Mouse (Mus musculus): ENCODE data around the gene Zbtb9. TPM values are rescaled to one million over a fixed set of nuclear protein-coding genes. Genes with fewer than 3 reads are reported as not detected.
"Not testable (repeated sequence)": the region's sequence is repeated elsewhere in the genome, so short reads cannot be mapped to it uniquely, and the experiment has no call there.

Gene Zbtb9
- polyA plus RNA-seq, 3 experiments from 2014 or later = 9.0 to 11.1 (median 9.3) TPM

GRCm38 (mm10) chr17:26971247-26971905 is 1.6 kb upstream of the Zbtb9 start:
- no peak for ATAC-seq

DNA sequence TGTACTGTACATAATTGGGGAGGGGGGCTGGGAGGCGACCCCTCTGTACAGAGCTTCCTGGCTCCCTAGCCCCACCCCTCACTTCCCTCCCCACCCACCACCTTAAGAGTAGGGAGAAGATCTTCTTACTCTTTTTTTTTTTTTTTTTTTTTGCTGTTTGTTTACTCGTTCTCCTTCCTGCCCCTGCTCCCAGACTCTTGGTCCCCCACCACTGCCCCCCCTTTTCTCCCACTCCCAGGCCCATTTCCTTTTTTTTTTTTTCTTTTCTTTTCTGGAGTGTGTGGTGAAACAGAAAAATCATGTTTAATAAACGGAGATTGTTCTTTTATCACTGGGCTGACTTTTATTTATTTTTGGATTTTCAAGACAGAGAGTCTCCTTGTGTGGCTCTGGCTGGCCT is 860 bp upstream of the Zbtb9 start:
- no peak for ATAC-seq

GRCm38 (mm10) chr17:26974547-26974946 is 1.6 kb downstream of the Zbtb9 start:
- ATAC-seq = no peak

DNA sequence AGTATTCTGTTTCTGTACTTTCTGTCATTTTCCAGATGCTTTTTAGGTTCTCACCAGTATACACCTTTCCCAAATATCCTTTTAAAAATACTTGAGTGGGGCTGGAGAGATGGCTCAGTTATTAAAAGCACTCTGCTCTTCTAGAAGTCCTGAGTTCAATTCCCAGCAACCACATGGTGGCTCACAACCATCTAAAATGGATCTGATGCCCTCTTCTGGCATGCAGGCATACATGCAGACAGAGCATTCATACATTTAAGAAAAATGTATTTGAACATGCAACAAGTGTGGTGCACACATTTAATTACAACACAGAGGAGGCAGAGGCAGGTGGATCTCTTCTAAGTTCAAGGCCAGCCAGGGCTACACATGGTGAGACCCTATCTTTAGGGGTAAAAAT is 2.4 kb downstream of the Zbtb9 start:
- ATAC-seq = no peak

DNA sequence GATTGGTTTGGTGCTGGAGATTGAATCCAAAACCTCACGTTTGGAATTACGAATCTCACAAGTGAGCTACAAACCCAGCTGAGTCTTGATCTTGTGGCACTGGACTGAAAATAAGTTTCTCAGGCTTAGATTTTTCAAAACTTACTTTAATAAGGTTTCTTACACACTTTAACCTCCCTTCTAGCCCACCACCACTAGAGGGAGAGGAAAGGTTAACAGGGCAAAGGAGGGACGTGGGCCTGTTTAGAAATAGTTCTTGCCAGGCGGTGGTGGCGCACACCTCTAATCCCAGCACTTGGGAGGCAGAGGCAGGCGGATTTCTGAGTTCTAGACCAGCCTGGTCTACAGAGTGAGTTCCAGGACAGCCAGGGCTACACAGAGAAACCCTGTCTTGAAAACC is 4.4 kb downstream of the Zbtb9 start:
- not testable (repeated sequence) for ATAC-seq

- ATAC-seq = no peak
Measured at GRCm38 (mm10) chr17:26979426-26979825, 6.5 kb downstream of the Zbtb9 start.

GRCm38 (mm10) chr17:26981050-26981449 is 8.1 kb downstream of the Zbtb9 start:
- peak; percentile 87 for ATAC-seq

- no peak for ATAC-seq
Measured at GRCm38 (mm10) chr17:26983382-26983781, 10.4 kb downstream of the Zbtb9 start.

GRCm38 (mm10) chr17:26985503-26986179 is 12.7 kb downstream of the Zbtb9 start:
- ATAC-seq = no peak

GRCm38 (mm10) chr17:26990521-26990920 is 17.6 kb downstream of the Zbtb9 start:
- ATAC-seq = no peak

DNA sequence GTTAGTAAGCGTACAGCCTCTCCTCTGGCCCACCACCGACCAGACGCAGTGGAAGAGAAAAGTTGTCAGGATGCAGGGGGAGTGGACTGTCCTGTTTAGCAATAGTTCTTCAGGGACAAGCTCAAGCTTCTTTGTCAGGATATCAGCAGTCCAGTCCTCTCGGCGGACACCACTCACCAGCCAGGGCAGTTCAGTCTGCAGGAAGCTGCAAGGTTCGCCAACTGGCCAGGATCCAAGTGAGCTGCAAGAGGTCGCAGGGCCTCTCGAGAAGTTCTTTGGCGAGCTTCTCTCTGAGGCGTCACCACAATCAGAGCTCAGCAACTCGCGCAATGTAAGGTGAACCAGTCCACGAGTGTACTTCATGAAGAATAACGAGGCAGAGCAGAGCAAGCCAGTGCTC is 21.4 kb downstream of the Zbtb9 start:
- no peak for ATAC-seq

- ATAC-seq = no peak
Measured at GRCm38 (mm10) chr17:26995006-26995405, 22.0 kb downstream of the Zbtb9 start.

DNA sequence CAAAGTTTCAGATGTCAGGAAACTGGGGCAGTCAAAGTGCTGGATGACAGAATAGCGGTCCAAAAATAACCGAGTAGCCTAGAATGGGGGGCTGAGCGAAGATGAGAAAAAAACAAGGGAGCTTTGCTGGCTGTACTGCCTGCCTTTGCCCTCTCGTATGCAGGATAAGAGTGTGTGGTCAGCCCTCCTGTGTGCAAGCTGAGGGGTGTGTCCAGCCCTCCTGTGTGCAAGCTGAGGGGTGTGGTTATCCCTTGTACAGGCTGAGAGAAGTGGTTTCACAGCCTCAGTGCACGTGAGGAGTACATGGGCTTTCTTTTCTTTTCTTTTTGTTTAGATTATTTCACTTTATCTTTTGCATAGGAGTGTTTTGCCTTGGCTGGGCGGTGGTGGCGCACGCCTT is 22.6 kb downstream of the Zbtb9 start:
- ATAC-seq = no peak

GRCm38 (mm10) chr17:26997661-26998060 is 24.7 kb downstream of the Zbtb9 start:
- no peak for ATAC-seq

DNA sequence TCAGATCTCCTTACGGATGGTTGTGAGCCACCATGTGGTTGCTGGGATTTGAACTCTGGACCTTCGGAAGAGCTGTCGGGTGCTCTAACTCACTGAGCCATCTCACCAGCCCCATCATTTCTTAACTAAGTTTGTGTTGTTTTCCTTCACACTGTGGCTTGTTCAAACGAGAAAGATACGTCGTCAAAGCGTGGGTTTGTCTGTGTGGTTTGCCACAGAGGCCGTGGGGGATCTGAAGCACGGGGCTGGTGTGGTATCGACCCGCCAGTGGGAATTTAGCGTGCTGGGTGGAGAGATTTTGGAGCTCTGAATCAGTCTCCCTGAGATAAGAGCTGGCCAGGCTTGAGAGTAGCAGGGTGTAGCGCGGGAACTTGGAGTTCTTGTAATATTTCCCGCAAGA is 25.3 kb downstream of the Zbtb9 start:
- ATAC-seq = no peak

DNA sequence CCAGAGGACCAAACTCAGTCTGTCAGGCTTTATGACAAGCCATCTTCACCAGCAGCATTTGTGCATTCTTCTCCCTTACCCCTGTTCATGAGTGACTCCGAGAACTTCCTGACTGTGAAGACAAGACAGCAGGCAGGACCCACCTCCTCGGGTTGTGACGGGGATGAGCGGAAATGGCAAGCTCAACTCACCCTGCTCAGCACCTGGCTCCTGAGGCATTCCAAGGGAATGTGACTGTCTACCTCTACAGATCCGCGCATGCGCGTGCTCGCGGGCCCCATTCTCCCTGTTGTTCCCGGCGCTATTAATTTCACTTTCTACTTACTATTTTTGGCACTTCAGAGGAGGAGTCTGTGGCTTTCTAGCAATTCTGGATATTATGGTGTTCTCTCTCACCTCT is 27.0 kb downstream of the Zbtb9 start:
- peak; percentile 77 for ATAC-seq

DNA sequence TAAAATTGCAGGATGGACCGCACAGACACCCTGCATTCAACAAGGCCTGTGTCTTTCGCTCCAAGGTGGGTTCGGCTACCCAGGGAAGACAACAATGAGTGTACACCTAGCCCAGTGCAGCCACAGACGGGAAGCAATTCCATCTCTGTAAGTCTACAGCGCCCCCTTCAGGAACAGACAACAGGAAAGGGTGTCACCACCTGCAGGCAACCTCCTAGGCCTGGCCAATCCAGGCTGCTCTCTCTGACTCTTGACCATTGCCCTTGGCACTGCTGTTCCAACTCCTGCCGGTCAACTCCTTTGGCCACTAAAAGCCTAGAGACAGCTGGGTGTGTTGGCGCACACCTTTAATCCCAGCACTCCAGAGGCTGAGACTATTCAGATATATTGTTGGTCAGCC is 28.2 kb downstream of the Zbtb9 start:
- ATAC-seq = no peak

DNA sequence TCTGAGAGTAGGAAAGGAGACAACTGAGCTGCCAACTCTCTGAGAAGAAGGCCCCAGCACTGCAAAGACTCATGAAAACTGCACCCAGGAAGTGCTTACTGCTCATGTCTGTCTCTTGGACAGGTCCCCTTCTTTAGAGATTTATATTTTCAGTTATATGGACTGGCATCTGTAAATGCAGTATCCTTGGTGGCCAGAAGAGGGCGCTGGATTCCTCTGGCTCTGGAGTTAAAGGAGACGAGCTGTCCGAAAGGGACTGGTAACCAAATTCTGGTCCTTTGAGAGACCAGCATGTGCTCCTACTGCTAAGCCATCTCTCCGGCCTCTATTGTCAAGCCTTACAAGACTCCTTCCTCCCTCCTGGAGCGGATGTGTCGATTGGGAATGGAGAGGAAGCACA is 28.9 kb downstream of the Zbtb9 start:
- no peak for ATAC-seq

DNA sequence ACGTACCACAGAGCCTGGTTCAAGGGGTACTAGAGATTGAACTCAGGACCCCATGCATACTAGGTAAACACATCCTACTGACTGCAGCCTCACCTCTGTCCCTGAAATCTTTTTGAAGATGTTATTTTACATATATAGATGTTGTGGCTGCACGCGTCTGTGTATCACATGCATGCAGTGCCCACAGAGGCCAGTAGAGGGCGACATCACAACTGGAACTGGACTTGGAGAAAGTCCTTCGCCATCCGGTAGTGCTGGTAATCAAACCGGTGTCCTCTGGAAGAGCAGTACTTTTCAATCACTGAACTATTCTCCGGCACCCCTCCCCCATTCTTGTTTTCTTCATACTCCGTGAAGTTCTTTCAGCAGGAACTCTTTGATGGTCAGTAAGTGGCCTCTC is 31.5 kb downstream of the Zbtb9 start:
- ATAC-seq = no peak

DNA sequence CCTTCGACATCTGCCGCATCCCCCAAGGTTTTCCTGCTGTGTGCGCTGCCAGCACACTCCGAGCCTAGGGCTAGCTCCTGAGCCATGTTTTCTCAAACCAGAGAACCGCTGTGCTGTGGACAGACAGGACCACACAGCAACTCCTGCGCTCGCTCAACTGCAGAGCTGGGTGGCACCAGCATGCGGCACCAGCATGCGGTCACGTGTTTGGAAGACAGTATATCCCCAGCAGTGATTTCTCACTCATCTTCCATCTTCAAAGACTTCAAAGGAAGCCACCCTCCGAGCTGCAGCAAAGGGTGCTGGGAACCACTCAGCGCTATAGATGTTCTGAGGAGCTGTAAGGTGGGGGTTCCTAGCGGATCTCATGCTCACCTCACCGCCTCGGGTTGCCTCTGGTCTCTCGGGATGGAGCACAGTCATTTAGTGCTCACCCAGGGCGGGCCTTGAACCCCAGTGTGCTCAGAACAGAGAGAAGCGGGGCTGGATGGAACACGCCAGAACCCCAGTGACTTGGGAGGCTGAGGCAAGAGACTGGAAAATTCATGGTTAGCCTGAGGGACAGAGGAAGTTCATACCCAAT is 32.0 kb downstream of the Zbtb9 start:
- no peak for ATAC-seq

GRCm38 (mm10) chr17:27005644-27006043 is 32.7 kb downstream of the Zbtb9 start:
- ATAC-seq = no peak

DNA sequence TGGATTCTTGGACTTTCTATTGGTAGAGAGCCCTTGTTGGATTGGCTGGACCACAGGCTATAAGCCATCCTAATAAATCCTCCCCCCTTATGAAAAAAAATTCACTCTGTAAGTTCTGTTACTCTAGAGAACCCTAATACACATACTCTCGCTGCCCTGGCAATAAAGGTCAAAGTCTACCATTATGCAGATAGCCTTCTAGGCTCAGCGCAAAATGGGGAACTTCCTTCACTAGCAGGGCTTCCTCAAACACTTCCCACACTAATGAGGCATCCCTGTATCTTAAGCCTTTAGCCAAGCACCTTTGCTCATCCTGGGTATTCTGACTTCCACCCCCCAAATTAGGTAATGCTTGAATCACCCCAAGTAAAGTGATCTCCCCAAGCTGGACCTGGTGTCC is 35.3 kb downstream of the Zbtb9 start:
- no peak for ATAC-seq

GRCm38 (mm10) chr17:27011167-27011566 is 38.2 kb downstream of the Zbtb9 start:
- ATAC-seq = no peak

GRCm38 (mm10) chr17:27011998-27012672 is 39.2 kb downstream of the Zbtb9 start:
- peak; percentile 89 for ATAC-seq
